Mouse (Mus musculus): ENCODE results near the gene Myh14.

Gene Myh14

GRCm38 (mm10) chr7:44632676-44633075 lies 38.0 kb downstream of the Myh14 start:
- DNase-seq (ENCODE audit: low read depth), result no peak

- DNase-seq (ENCODE audit: low read depth), result no peak
Observed at GRCm38 (mm10) chr7:44630437-44630836, 40.2 kb downstream of the Myh14 start.

- no peak for DNase-seq (ENCODE audit: low read depth)
Observed at GRCm38 (mm10) chr7:44628402-44629034, 42.1 kb downstream of the Myh14 start.

- DNase-seq (ENCODE audit: low read depth), result no peak
Observed at GRCm38 (mm10) chr7:44626966-44627365, 43.7 kb downstream of the Myh14 start.

- no peak for DNase-seq (ENCODE audit: low read depth)
Observed at GRCm38 (mm10) chr7:44626068-44626385, 44.6 kb downstream of the Myh14 start.

- no peak for DNase-seq (ENCODE audit: low read depth)
Observed at GRCm38 (mm10) chr7:44625241-44626067, 45.2 kb downstream of the Myh14 start.

- DNase-seq (ENCODE audit: low read depth), result peak; percentile 19
Observed at GRCm38 (mm10) chr7:44624828-44625227, 45.8 kb downstream of the Myh14 start.

GRCm38 (mm10) chr7:44624543-44624826 lies 46.2 kb downstream of the Myh14 start:
- DNase-seq (ENCODE audit: low read depth), result no peak

GRCm38 (mm10) chr7:44623714-44624542 lies 46.7 kb downstream of the Myh14 start:
- peak; percentile 46 for DNase-seq (ENCODE audit: low read depth)

- peak; percentile 40 for DNase-seq (ENCODE audit: low read depth)
Observed at GRCm38 (mm10) chr7:44617059-44617458, 53.6 kb downstream of the Myh14 start.

GRCm38 (mm10) chr7:44615987-44616386 lies 54.7 kb downstream of the Myh14 start:
- no peak for DNase-seq (ENCODE audit: low read depth)

GRCm38 (mm10) chr7:44615309-44615708 lies 55.3 kb downstream of the Myh14 start:
- DNase-seq (ENCODE audit: low read depth), result no peak

- peak; percentile 40 for DNase-seq (ENCODE audit: low read depth)
Observed at GRCm38 (mm10) chr7:44614041-44614688, 56.5 kb downstream of the Myh14 start.

GRCm38 (mm10) chr7:44612192-44612591 lies 58.5 kb downstream of the Myh14 start:
- DNase-seq (ENCODE audit: low read depth), result no peak

- no peak for DNase-seq (ENCODE audit: low read depth)
Observed at GRCm38 (mm10) chr7:44606171-44606901, 64.3 kb downstream of the Myh14 start.

GRCm38 (mm10) chr7:44605436-44605835 lies 65.2 kb downstream of the Myh14 start:
- no peak for DNase-seq (ENCODE audit: low read depth)

- DNase-seq (ENCODE audit: low read depth), result no peak
Observed at GRCm38 (mm10) chr7:44604619-44605018, 66.0 kb downstream of the Myh14 start.

- peak; percentile 89 for DNase-seq (ENCODE audit: low read depth)
Observed at GRCm38 (mm10) chr7:44604139-44604606, 66.5 kb downstream of the Myh14 start.

- peak; percentile 16 for DNase-seq (ENCODE audit: low read depth)
Observed at GRCm38 (mm10) chr7:44603186-44603855, 67.3 kb downstream of the Myh14 start.

- DNase-seq (ENCODE audit: low read depth), result peak; percentile 11
Observed at GRCm38 (mm10) chr7:44602443-44602842, 68.2 kb downstream of the Myh14 start.

GRCm38 (mm10) chr7:44601646-44602045 lies 69.0 kb downstream of the Myh14 start:
- no peak for DNase-seq (ENCODE audit: low read depth)

All from NIH3T3 (cell line).